In genomic region chr2:35703241-35703640, GRCm38 (mm10) we compare ENCODE assay signal across 10 mouse cellular contexts.
DNase-seq lines count a peak whose midpoint lies in the region; ATAC-seq lines count a peak whose summit lies in the region.
"Had no signal": no experiment of that assay in that cellular context is flagged by ENCODE, and none has a peak within 500 bp of the region (broad histone marks: within the 10 kb centered on the region; RNA-seq: fewer than 3 reads in every experiment).

No protein-coding gene starts in this region.

- no peaks in the 10 kb centered on the region for H3K27me3 ChIP-seq in heart, embryonic 15.5 days
- no peaks in the 10 kb centered on the region for H3K27me3 ChIP-seq in heart, embryonic 10.5 days (ENCODE audit: insufficient read depth, poor library complexity, severe bottlenecking)
- no peaks in the 10 kb centered on the region for H3K27me3 ChIP-seq in midbrain, embryonic 13.5 days
- no peaks in the 10 kb centered on the region for H3K27me3 ChIP-seq in midbrain, embryonic 10.5 days (ENCODE audit: low read depth, poor library complexity, severe bottlenecking)
- no peaks in the 10 kb centered on the region for H3K27me3 ChIP-seq in stomach, embryonic 14.5 days (ENCODE audit: control insufficient read depth, insufficient read depth, low read length)

- H3K4me2 ChIP-seq in heart, embryonic 15.5 days = no peak overlapping the region
- no peak overlapping the region for H3K4me2 ChIP-seq in midbrain, embryonic 13.5 days (replicated peaks)
- H3K4me2 ChIP-seq in stomach, embryonic 14.5 days (replicated peaks; ENCODE audit: low read depth, low read length) = no peak overlapping the region

- no peak overlapping the region for H3K9ac ChIP-seq in heart, embryonic 15.5 days
- no peak overlapping the region for H3K9ac ChIP-seq in midbrain, embryonic 13.5 days (replicated peaks)
- H3K9ac ChIP-seq in stomach, embryonic 14.5 days (replicated peaks; ENCODE audit: low read depth, low read length) = no peak overlapping the region
- H3K9ac ChIP-seq: liver, embryonic 14.5 days had no signal

- 0 out of 2 replicates have a peak overlapping the region, but pooled peaks have one; percentile 10 for H3K27ac ChIP-seq in heart, embryonic 15.5 days
- no peak overlapping the region for H3K27ac ChIP-seq in heart, embryonic 10.5 days
- peak overlapping the region; percentile 65 for H3K27ac ChIP-seq in midbrain, embryonic 13.5 days
- no peak overlapping the region for H3K27ac ChIP-seq in midbrain, embryonic 10.5 days (replicated peaks)
- peak overlapping the region; percentile 34; the same call in 1 of the 2 replicates for H3K27ac ChIP-seq in stomach, embryonic 14.5 days (ENCODE audit: low read length)
- H3K27ac ChIP-seq: liver, embryonic 14.5 days had no signal

- ATAC-seq in heart, embryonic 15.5 days (replicated peaks; ENCODE audit: insufficient number of reproducible peaks, insufficient read depth, low FRiP score, low read depth) = no peak
- ATAC-seq in midbrain, embryonic 13.5 days = no peak
- no peak for ATAC-seq in stomach, embryonic 14.5 days (ENCODE audit: insufficient number of reproducible peaks, insufficient read depth, low FRiP score, low read depth)

- peaks cover 63% of the 10 kb centered on the region for H3K4me1 ChIP-seq in heart, embryonic 15.5 days (replicated peaks)
- H3K4me1 ChIP-seq in heart, embryonic 10.5 days = peaks cover 86% of the 10 kb centered on the region
- peaks cover 45% of the 10 kb centered on the region for H3K4me1 ChIP-seq in midbrain, embryonic 13.5 days (replicated peaks)
- peaks cover 44% of the 10 kb centered on the region for H3K4me1 ChIP-seq in midbrain, embryonic 10.5 days
- H3K4me1 ChIP-seq in stomach, embryonic 14.5 days (ENCODE audit: control insufficient read depth, insufficient read depth, low read length) = peaks cover 12% of the 10 kb centered on the region

- H3K9me3 ChIP-seq in heart, embryonic 15.5 days (replicated peaks) = no peaks in the 10 kb centered on the region
- H3K9me3 ChIP-seq in heart, embryonic 10.5 days = no peaks in the 10 kb centered on the region
- H3K9me3 ChIP-seq in midbrain, embryonic 13.5 days = no peaks in the 10 kb centered on the region
- H3K9me3 ChIP-seq in midbrain, embryonic 10.5 days (replicated peaks) = no peaks in the 10 kb centered on the region
- no peaks in the 10 kb centered on the region for H3K9me3 ChIP-seq in stomach, embryonic 14.5 days (ENCODE audit: control insufficient read depth, low read depth, low read length)

- no peak overlapping the region for H3K4me3 ChIP-seq in heart, embryonic 15.5 days
- H3K4me3 ChIP-seq in heart, embryonic 10.5 days = no peak overlapping the region
- no peak overlapping the region for H3K4me3 ChIP-seq in midbrain, embryonic 13.5 days (replicated peaks)
- H3K4me3 ChIP-seq in midbrain, embryonic 10.5 days = no peak overlapping the region
- no peak overlapping the region for H3K4me3 ChIP-seq in stomach, embryonic 14.5 days (ENCODE audit: low read depth, low read length)

- 77% methylated on average over 3 of the region's 3 CpGs for WGBS in heart, embryonic 15.5 days
- 89% methylated on average over 3 of the region's 3 CpGs for WGBS in heart, embryonic 10.5 days
- WGBS in midbrain, embryonic 13.5 days = 92% methylated on average over 3 of the region's 3 CpGs
- 95% methylated on average over 3 of the region's 3 CpGs for WGBS in midbrain, embryonic 10.5 days
- 79% methylated on average over 3 of the region's 3 CpGs for WGBS in stomach, embryonic 14.5 days

- no peaks in the 10 kb centered on the region; the same call in 1 of the 2 replicates for H3K36me3 ChIP-seq in heart, embryonic 15.5 days
- peaks cover 37% of the 10 kb centered on the region for H3K36me3 ChIP-seq in heart, embryonic 10.5 days
- H3K36me3 ChIP-seq in midbrain, embryonic 13.5 days = 0 out of 2 replicates have a peak, but pooled peaks cover 4% of the 10 kb centered on the region
- peaks cover 31% of the 10 kb centered on the region for H3K36me3 ChIP-seq in midbrain, embryonic 10.5 days
- H3K36me3 ChIP-seq in stomach, embryonic 14.5 days (ENCODE audit: control insufficient read depth, insufficient read depth, low read length) = peaks cover 7% of the 10 kb centered on the region

- no peak for DNase-seq in heart, embryonic 10.5 days (ENCODE audit: low spot score)
- no peak for DNase-seq in midbrain, embryonic 10.5 days (ENCODE audit: low spot score)
- peak; percentile 66 for DNase-seq in fat pad, adult 2 months (ENCODE audit: extremely low read depth, low read depth, low spot score)
- no peak for DNase-seq in thymus, postnatal 10 days (ENCODE audit: low spot score in 2 of 2)
- DNase-seq: cerebellum, adult 9-11 months; kidney, adult 11 months had no signal

Comparison
In these comparisons a context has a peak if more than half of its experiments do, and no peak if none do; other contexts are left out.
1. H3K27ac ChIP-seq: peak in heart, embryonic 15.5 days (single experiment), midbrain, embryonic 13.5 days (single experiment) and stomach, embryonic 14.5 days (single experiment); none in heart, embryonic 10.5 days (single experiment) and midbrain, embryonic 10.5 days (single experiment).